Mouse (Mus musculus): ENCODE results near the gene Kif1b. TPM values are rescaled to one million over a fixed set of nuclear protein-coding genes. Genes with fewer than 3 reads are reported as not detected.

The Kif1b gene
- total and polyA plus RNA-seq, 3 experiments, result 10.0 to 27.6 (median 17.0) TPM

- TF ChIP-seq NELFE (IDR thresholded peaks at IDR 0.05; ENCODE audit: low read depth, low read length) (no peak), POLR2AphosphoS2 (IDR thresholded peaks at IDR 0.05; ENCODE audit: low read depth, low read length) (no peak), EP300 (IDR thresholded peaks at IDR 0.05; ENCODE audit: low read length) (no peak; the same call in 1 of the 2 replicates), PAX5 (IDR thresholded peaks at IDR 0.05; ENCODE audit: low read length) (no peak), IRF4 (IDR thresholded peaks at IDR 0.05; ENCODE audit: low read depth, low read length) (no peak), MAX (IDR thresholded peaks at IDR 0.05; ENCODE audit: low read length) (no peak), USF1 (IDR thresholded peaks at IDR 0.05; ENCODE audit: low read depth, low read length) (no peak), TCF12 (IDR thresholded peaks at IDR 0.05; ENCODE audit: low read depth, low read length) (no peak), BHLHE40 (IDR thresholded peaks at IDR 0.05; ENCODE audit: low read depth, low read length) (peak; percentile 23; the same call in 1 of the 2 replicates), MEF2A (IDR thresholded peaks at IDR 0.05; ENCODE audit: borderline replicate concordance, low read depth, low read length) (no peak; the same call in 1 of the 2 replicates), UBTF (IDR thresholded peaks at IDR 0.05; ENCODE audit: low read depth, low read length) (no peak), ZC3H11A (IDR thresholded peaks at IDR 0.05; ENCODE audit: low read depth, low read length) (no peak), E2F4 (IDR thresholded peaks at IDR 0.05; ENCODE audit: insufficient replicate concordance, low read depth, low read length) (no peak), NRF1 (IDR thresholded peaks at IDR 0.05; ENCODE audit: low read depth, low read length) (no peak), USF2 (conservative IDR thresholded peaks at IDR 0.05; ENCODE audit: low read depth, low read length) (no peak)
These were observed 1.5 kb downstream of the Kif1b start (continued) for GRCm38 (mm10) chr4:149305761-149306711.

GRCm38 (mm10) chr4:149304466-149304865, 3.0 kb downstream of the Kif1b start:
- Histone ChIP-seq H3K9me3 (replicated peaks; ENCODE audit: low read length) (no peaks in the 10 kb centered on the region), H3K27ac (ENCODE audit: insufficient read depth, low read depth) (no peak overlapping the region), H3K79me2 (replicated peaks; ENCODE audit: control insufficient read depth, extremely low read depth, insufficient read depth, poor library complexity, severe bottlenecking) (peaks cover 70% of the 10 kb centered on the region), H3K4me1 (ENCODE audit: control insufficient read depth in 1 of 2, insufficient read depth in 2 of 2) (peaks cover 7 to 43% of the 10 kb centered on the region in 2 experiments), H3K4me2 (ENCODE audit: insufficient read depth, low read depth, poor library complexity, severe bottlenecking) (peak overlapping the region; percentile 96; the same call in 1 of the 2 replicates), H3K4me3 (replicated peaks in 1 of 3; ENCODE audit: low read depth in 2 of 3, low read length in 2 of 3, poor library complexity in 1 of 3) (no peak overlapping the region), H3K36me3 (replicated peaks in 1 of 2; ENCODE audit: control insufficient read depth in 1 of 2, insufficient read depth in 1 of 2, low read length in 1 of 2) (no peaks in the 10 kb centered on the region), H3K27me3 (replicated peaks) (peaks cover 4% of the 10 kb centered on the region), H3K9ac (ENCODE audit: insufficient read depth, low read depth) (peak overlapping the region; percentile 23; the same call in 1 of the 2 replicates)
- dilution Hi-C loops (cut with MboI; ENCODE audit: extremely low pct_ligation_motif_present, extremely low pct_unique_long_range_greater_than_20kb, low sequenced_read_pairs) (no loop called here), in situ Hi-C loops (cut with MboI; ENCODE audit: low pct_ligation_motif_present, low pct_unique_long_range_greater_than_20kb, low sequenced_read_pairs) (no loop called here)
- no peak for TF ChIP-seq USF1 (IDR thresholded peaks at IDR 0.05; ENCODE audit: low read depth, low read length)
- TF ChIP-seq KAT2A (IDR thresholded peaks at IDR 0.05; ENCODE audit: insufficient replicate concordance, low read length), result no peak
- TF ChIP-seq JUN (IDR thresholded peaks at IDR 0.05; ENCODE audit: insufficient read depth, low read depth, low read length), result no peak
- TF ChIP-seq USF2 (conservative IDR thresholded peaks at IDR 0.05; ENCODE audit: low read depth, low read length), result no peak
- no peak for TF ChIP-seq MAZ (IDR thresholded peaks at IDR 0.05; ENCODE audit: low read depth, low read length)
- DNase-seq (ENCODE audit: extremely low read depth), result no peak
